In genomic region chr19:46305432-46306267, GRCm38 (mm10) we compare ENCODE assay signal across 8 mouse cellular contexts. TPM values are rescaled to one million over a fixed set of nuclear protein-coding genes. Genes with fewer than 3 reads are reported as not detected.
DNase-seq lines count a peak whose midpoint lies in the region; ATAC-seq and TF ChIP-seq lines count a peak whose summit lies in the region.

No protein-coding gene starts in this region.

- in situ Hi-C loops in CH12.LX (cut with MboI; ENCODE audit: low pct_ligation_motif_present, low pct_unique_long_range_greater_than_20kb, low sequenced_read_pairs), result no loop called here

- TF ChIP-seq POLR2A in CH12.LX (IDR thresholded peaks at IDR 0.05; ENCODE audit: low read depth, low read length), result peak; percentile 83

- no peaks in the 10 kb centered on the region for H3K27me3 ChIP-seq in CH12.LX (replicated peaks)
- H3K27me3 ChIP-seq in heart, embryonic 15.5 days, result peaks cover 20% of the 10 kb centered on the region
- no peaks in the 10 kb centered on the region for H3K27me3 ChIP-seq in lung, embryonic 16.5 days (ENCODE audit: control insufficient read depth, insufficient read depth, low read depth, low read length)

- H3K9me3 ChIP-seq in CH12.LX (replicated peaks; ENCODE audit: low read length), result no peaks in the 10 kb centered on the region
- no peaks in the 10 kb centered on the region for H3K9me3 ChIP-seq in heart, embryonic 15.5 days (replicated peaks)
- H3K9me3 ChIP-seq in lung, embryonic 16.5 days (ENCODE audit: control insufficient read depth, low read length), result no peaks in the 10 kb centered on the region

- DNase-seq in CH12.LX (ENCODE audit: extremely low read depth), result peak; percentile 88
- peak; percentile 96 for DNase-seq in adrenal gland, postnatal 10 days
- peak; percentile 95 for DNase-seq in kidney, postnatal 10 days
- DNase-seq in thymus, postnatal 14 days, result peak; percentile 93

- no peak for TF ChIP-seq CTCF in CH12.LX (conservative IDR thresholded peaks at IDR 0.05 in 1 of 2, IDR thresholded peaks at IDR 0.05 in 1 of 2; ENCODE audit: low read depth in 2 of 2, low read length in 2 of 2)

- 1% methylated on average over 43 of the region's 43 CpGs for WGBS in heart, embryonic 15.5 days
- WGBS in lung, embryonic 16.5 days, result under 1% methylated on average over 39 of the region's 43 CpGs

- peak; percentile 68 for ATAC-seq in erythroblast, adult 5-6 weeks (replicated peaks; ENCODE audit: low FRiP score, poor library complexity, severe bottlenecking)
- peak; percentile 72 for ATAC-seq in heart, embryonic 15.5 days (replicated peaks; ENCODE audit: insufficient number of reproducible peaks, insufficient read depth, low FRiP score, low read depth)
- peak; percentile 78 for ATAC-seq in lung, embryonic 16.5 days (ENCODE audit: low read depth)
- peak; percentile 42 for ATAC-seq in neutrophil, adult 5-6 weeks (ENCODE audit: extremely low read depth, insufficient number of reproducible peaks, low FRiP score, poor library complexity, severe bottlenecking)

- H3K4me2 ChIP-seq in CH12.LX (ENCODE audit: insufficient read depth, low read depth, poor library complexity, severe bottlenecking), result peak overlapping the region; percentile 91
- peak overlapping the region; percentile 99 for H3K4me2 ChIP-seq in heart, embryonic 15.5 days
- peak overlapping the region; percentile 92 for H3K4me2 ChIP-seq in lung, embryonic 16.5 days (ENCODE audit: low read depth, low read length)

- H3K4me1 ChIP-seq in CH12.LX (ENCODE audit: control insufficient read depth in 1 of 2, insufficient read depth in 2 of 2), result peaks cover 8 to 37% of the 10 kb centered on the region in 2 experiments
- H3K4me1 ChIP-seq in heart, embryonic 15.5 days (replicated peaks), result peaks cover 28% of the 10 kb centered on the region
- H3K4me1 ChIP-seq in lung, embryonic 16.5 days (replicated peaks; ENCODE audit: control insufficient read depth, insufficient read depth, low read length), result peaks cover 15% of the 10 kb centered on the region

- peaks cover 6% of the 10 kb centered on the region for H3K79me2 ChIP-seq in CH12.LX (replicated peaks; ENCODE audit: control insufficient read depth, extremely low read depth, insufficient read depth, poor library complexity, severe bottlenecking)

- peak overlapping the region; percentile 84 to 96 (median 95) for H3K4me3 ChIP-seq in CH12.LX (replicated peaks in 1 of 3; ENCODE audit: low read depth in 2 of 3, low read length in 2 of 3, poor library complexity in 1 of 3)
- peak overlapping the region; percentile 86 for H3K4me3 ChIP-seq in heart, embryonic 15.5 days
- peak overlapping the region; percentile 81 for H3K4me3 ChIP-seq in lung, embryonic 16.5 days (ENCODE audit: low read length)

- no peak for TF ChIP-seq EP300 in CH12.LX (IDR thresholded peaks at IDR 0.05; ENCODE audit: low read length)

- H3K9ac ChIP-seq in CH12.LX (ENCODE audit: insufficient read depth, low read depth), result peak overlapping the region; percentile 85
- peak overlapping the region; percentile 75 for H3K9ac ChIP-seq in heart, embryonic 15.5 days
- peak overlapping the region; percentile 73 for H3K9ac ChIP-seq in lung, embryonic 16.5 days (ENCODE audit: low read length)

- peak overlapping the region; percentile 95 for H3K27ac ChIP-seq in CH12.LX (ENCODE audit: insufficient read depth, low read depth)
- H3K27ac ChIP-seq in heart, embryonic 15.5 days, result peak overlapping the region; percentile 93
- peak overlapping the region; percentile 96 for H3K27ac ChIP-seq in lung, embryonic 16.5 days (ENCODE audit: low read length)

- TF ChIP-seq RAD21 in CH12.LX (IDR thresholded peaks at IDR 0.05; ENCODE audit: low read depth, low read length), result no peak

- dilution Hi-C loops in CH12.LX (cut with MboI; ENCODE audit: extremely low pct_ligation_motif_present, extremely low pct_unique_long_range_greater_than_20kb, low sequenced_read_pairs), result no loop called here

- peaks cover 40 to 47% of the 10 kb centered on the region in 2 experiments for H3K36me3 ChIP-seq in CH12.LX (replicated peaks in 1 of 2; ENCODE audit: control insufficient read depth in 1 of 2, insufficient read depth in 1 of 2, low read length in 1 of 2)
- H3K36me3 ChIP-seq in heart, embryonic 15.5 days, result peaks cover 24% of the 10 kb centered on the region; the same call in 1 of the 2 replicates
- H3K36me3 ChIP-seq in lung, embryonic 16.5 days (ENCODE audit: control insufficient read depth, insufficient read depth, low read length), result peaks cover 2% of the 10 kb centered on the region; the same call in 1 of the 2 replicates

TF ChIP-seq in CH12.LX, 34 proteins besides CTCF, POLR2A, EP300 and RAD21 (continues in another document):
- no peak for TF ChIP-seq E2F4 (IDR thresholded peaks at IDR 0.05; ENCODE audit: insufficient replicate concordance, low read depth, low read length)
- TF ChIP-seq TBP (conservative IDR thresholded peaks at IDR 0.05; ENCODE audit: low read depth, low read length), result 0 out of 2 replicates have a peak, but pooled peaks have one; percentile 52
- TF ChIP-seq JUND (conservative IDR thresholded peaks at IDR 0.05; ENCODE audit: low read depth, low read length), result no peak
- no peak for TF ChIP-seq RCOR1 (conservative IDR thresholded peaks at IDR 0.05; ENCODE audit: low read depth, low read length)
- 0 out of 2 replicates have a peak, but pooled peaks have one; percentile 50 for TF ChIP-seq POLR2AphosphoS2 (IDR thresholded peaks at IDR 0.05; ENCODE audit: low read depth, low read length)
- TF ChIP-seq SIN3A (IDR thresholded peaks at IDR 0.05; ENCODE audit: low read length), result peak; percentile 76; the same call in 1 of the 2 replicates
- no peak for TF ChIP-seq ZC3H11A (IDR thresholded peaks at IDR 0.05; ENCODE audit: low read depth, low read length)
- no peak for TF ChIP-seq GABPA (IDR thresholded peaks at IDR 0.05; ENCODE audit: insufficient replicate concordance, low read depth, low read length)
- TF ChIP-seq PAX5 (IDR thresholded peaks at IDR 0.05; ENCODE audit: low read length), result no peak
- no peak for TF ChIP-seq BHLHE40 (IDR thresholded peaks at IDR 0.05; ENCODE audit: low read depth, low read length)
- no peak for TF ChIP-seq MYC (IDR thresholded peaks at IDR 0.05; ENCODE audit: low read depth, low read length)

RNA-seq across cellular contexts. Expression of gene Nfkb2, which starts 1.5 kb away (rescaled TPM):
- total RNA-seq in CH12.LX (2012; rRNA removed) (45.0 and 64.8 TPM in 2 replicates), CH12.LX (2014; rRNA removed) (37.1 and 44.3 TPM in 2 replicates)
- 67.5 and 71.7 TPM in 2 replicates for polyA plus RNA-seq in CH12.LX (2012; ENCODE audit: insufficient read length, low read depth)
- 10 to 100 TPM; 20.8 to 24.2 TPM for total RNA-seq in adrenal gland, postnatal 10 days (2021)
- total RNA-seq in erythroblast, adult 5-6 weeks (2015; ENCODE audit: low replicate concordance), result 0.96 and 1.0 TPM in 2 replicates
- 2.8 and 3.1 TPM in 2 replicates for total RNA-seq in erythroblast, adult 5-6 weeks (2017; ENCODE audit: low replicate concordance)
- 7.7 and 13.5 TPM in 2 replicates for polyA plus RNA-seq in heart, embryonic 15.5 days (2015; fragmentation: Nextera tagmentation; extraction: Ambion mirVana)
- 8.3 and 9.1 TPM in 2 replicates for polyA plus RNA-seq in lung, embryonic 16.5 days (2015; fragmentation: Nextera tagmentation; extraction: Ambion mirVana)
- total RNA-seq in neutrophil, adult 5-6 weeks (2017), result 84.7 and 87.8 TPM in 2 replicates

RNA-seq across cellular contexts. Expression of gene Psd, which starts 21.3 kb away (rescaled TPM):
- total RNA-seq in CH12.LX (2012; rRNA removed) (1.3 and 2.2 TPM in 2 replicates), CH12.LX (2014; rRNA removed) (0.39 and 0.70 TPM in 2 replicates)
- polyA plus RNA-seq in CH12.LX (2012; ENCODE audit: insufficient read length, low read depth), result 20.1 and 20.6 TPM in 2 replicates
- 10 to 100 TPM in 1 of 2 experiments, 1 to 10 TPM in 1; 8.2 to 11.9 TPM for total RNA-seq in adrenal gland, postnatal 10 days (2021)
- total RNA-seq in erythroblast, adult 5-6 weeks (2015; ENCODE audit: low replicate concordance), result 0.63 TPM in 1 of 2 replicates, not detected in the other
- 0.70 TPM in 1 of 2 replicates, not detected in the other for total RNA-seq in erythroblast, adult 5-6 weeks (2017; ENCODE audit: low replicate concordance)
- polyA plus RNA-seq in heart, embryonic 15.5 days (2015; fragmentation: Nextera tagmentation; extraction: Ambion mirVana), result 4.5 and 6.8 TPM in 2 replicates
- 3.4 and 4.3 TPM in 2 replicates for polyA plus RNA-seq in lung, embryonic 16.5 days (2015; fragmentation: Nextera tagmentation; extraction: Ambion mirVana)
- total RNA-seq in neutrophil, adult 5-6 weeks (2017), result 2.2 and 2.8 TPM in 2 replicates

RNA-seq across cellular contexts. Expression of gene Fbxl15, which starts 22.3 kb away (rescaled TPM):
- total RNA-seq in CH12.LX (2012; rRNA removed), result 9.9 and 10.4 TPM in 2 replicates
- total RNA-seq in CH12.LX (2014; rRNA removed), result 6.8 and 9.4 TPM in 2 replicates
- 7.3 and 7.6 TPM in 2 replicates for polyA plus RNA-seq in CH12.LX (2012; ENCODE audit: insufficient read length, low read depth)
- 10 to 100 TPM in 1 of 2 experiments, 1 to 10 TPM in 1; 8.9 to 10.5 TPM for total RNA-seq in adrenal gland, postnatal 10 days (2021)
- total RNA-seq in erythroblast, adult 5-6 weeks (2015; ENCODE audit: low replicate concordance), result not detected in 2 replicates
- not detected in 2 replicates for total RNA-seq in erythroblast, adult 5-6 weeks (2017; ENCODE audit: low replicate concordance)
- polyA plus RNA-seq in heart, embryonic 15.5 days (2015; fragmentation: Nextera tagmentation; extraction: Ambion mirVana), result 10.5 and 11.4 TPM in 2 replicates
- polyA plus RNA-seq in lung, embryonic 16.5 days (2015; fragmentation: Nextera tagmentation; extraction: Ambion mirVana), result 12.0 and 13.3 TPM in 2 replicates
- 1.8 and 3.1 TPM in 2 replicates for total RNA-seq in neutrophil, adult 5-6 weeks (2017)

RNA-seq across cellular contexts. Expression of gene Cuedc2, which starts 32.9 kb away (rescaled TPM):
- total RNA-seq in CH12.LX (2012; rRNA removed) (95.1 and 102 TPM in 2 replicates), CH12.LX (2014; rRNA removed) (117 and 120 TPM in 2 replicates)
- polyA plus RNA-seq in CH12.LX (2012; ENCODE audit: insufficient read length, low read depth), result 94.4 and 123 TPM in 2 replicates
- 10 to 100 TPM; 78.9 to 90.4 TPM for total RNA-seq in adrenal gland, postnatal 10 days (2021)
- total RNA-seq in erythroblast, adult 5-6 weeks (2015; ENCODE audit: low replicate concordance), result 8.1 and 8.4 TPM in 2 replicates
- 23.6 and 39.4 TPM in 2 replicates for total RNA-seq in erythroblast, adult 5-6 weeks (2017; ENCODE audit: low replicate concordance)
- 118 and 139 TPM in 2 replicates for polyA plus RNA-seq in heart, embryonic 15.5 days (2015; fragmentation: Nextera tagmentation; extraction: Ambion mirVana)
- 144 and 153 TPM in 2 replicates for polyA plus RNA-seq in lung, embryonic 16.5 days (2015; fragmentation: Nextera tagmentation; extraction: Ambion mirVana)
- total RNA-seq in neutrophil, adult 5-6 weeks (2017), result 32.4 and 53.2 TPM in 2 replicates

RNA-seq across cellular contexts. Expression of gene Mfsd13a, which starts 35.3 kb away (rescaled TPM):
- total RNA-seq in CH12.LX (2012; rRNA removed) (4.9 and 7.6 TPM in 2 replicates), CH12.LX (2014; rRNA removed) (2.8 and 3.1 TPM in 2 replicates)
- 13.2 and 15.9 TPM in 2 replicates for polyA plus RNA-seq in CH12.LX (2012; ENCODE audit: insufficient read length, low read depth)
- total RNA-seq in adrenal gland, postnatal 10 days (2021), result 1 to 10 TPM; 4.6 to 7.4 TPM
- 5.4 and 9.6 TPM in 2 replicates for total RNA-seq in erythroblast, adult 5-6 weeks (2015; ENCODE audit: low replicate concordance)
- total RNA-seq in erythroblast, adult 5-6 weeks (2017; ENCODE audit: low replicate concordance), result 1.4 and 1.8 TPM in 2 replicates
- polyA plus RNA-seq in heart, embryonic 15.5 days (2015; fragmentation: Nextera tagmentation; extraction: Ambion mirVana), result 4.1 and 7.5 TPM in 2 replicates
- 10.4 and 11.4 TPM in 2 replicates for polyA plus RNA-seq in lung, embryonic 16.5 days (2015; fragmentation: Nextera tagmentation; extraction: Ambion mirVana)
- total RNA-seq in neutrophil, adult 5-6 weeks (2017), result 0.37 TPM in 1 of 2 replicates, not detected in the other

Comparison
In these comparisons a context has a peak if more than half of its experiments do, and no peak if none do; other contexts are left out.
1. Peak in every context shown above with its lines: DNase-seq, ATAC-seq, H3K4me3 ChIP-seq and H3K27ac ChIP-seq.
2. RNA of gene Nfkb2, which starts 1.5 kb away (total RNA-seq): 84.7 to 87.8 TPM in neutrophil, adult 5-6 weeks, 37.1 to 64.8 TPM in CH12.LX and 20.8 to 24.2 TPM in adrenal gland, postnatal 10 days; 0.96 to 3.1 TPM in erythroblast, adult 5-6 weeks; every median in the first group is over 4 times any median in the second.